Mouse (Mus musculus): ENCODE data around the gene Ist1.

DNA sequence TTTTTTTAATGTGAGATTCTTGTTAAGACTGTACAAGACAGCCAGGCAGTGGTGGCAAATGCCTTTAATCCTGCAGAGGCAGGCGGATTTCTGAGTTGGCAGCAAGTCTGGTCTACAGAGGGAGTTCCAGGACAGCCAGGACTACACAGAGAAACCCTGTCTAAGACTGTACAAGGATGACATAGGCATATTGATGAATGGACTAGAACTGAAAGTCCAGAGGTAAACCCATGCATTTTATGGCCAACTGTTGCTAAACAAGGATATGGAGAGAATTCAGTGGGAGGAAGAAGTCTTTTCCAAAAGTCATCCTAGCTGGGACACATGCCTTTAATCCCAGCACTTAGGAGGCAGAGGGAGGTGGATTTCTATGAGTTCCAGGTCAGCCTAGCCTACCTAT lies 4.7 kb upstream of the Ist1 start:
- no peak for TF ChIP-seq CTCF (IDR thresholded peaks at IDR 0.05; ENCODE audit: low read depth, low read length)
- TF ChIP-seq EP300 (IDR thresholded peaks at IDR 0.05; ENCODE audit: insufficient read depth, low read depth, low read length) = no peak
